Mouse (Mus musculus) liver, embryonic 16.5 days (tissue): ENCODE measurements around the gene Uhrf1. TPM values are rescaled to one million over a fixed set of nuclear protein-coding genes. Genes with fewer than 3 reads are reported as not detected.

Source experiments
- ATAC-seq: fragments of 200-750 bp; cut with Nextera tagmentation; 2 replicates; pipeline ENCODE4 v1.8.0; 2017; ENCODE audit warnings: low read depth, mild to moderate bottlenecking, moderate number of reproducible peaks, moderate library complexity
- H3K27ac ChIP-seq: fragments of 300-500 bp; sonication (generic); 2 replicates; pipeline ENCODE4 v1.5.1; 2014; ENCODE audit warnings: mild to moderate bottlenecking, low read length
- H3K27me3 ChIP-seq: fragments of 300-500 bp; sonication (generic); 2 replicates; pipeline ENCODE4 v1.6.1; 2014; ENCODE audit warnings: low read depth, low read length, mixed read lengths; ENCODE audit not compliant: control insufficient read depth, insufficient read depth
- H3K36me3 ChIP-seq: fragments of 300-500 bp; sonication (generic); 2 replicates; pipeline ENCODE4 v1.6.1; 2014; ENCODE audit warnings: mild to moderate bottlenecking; ENCODE audit not compliant: control insufficient read depth, insufficient read depth
- H3K4me1 ChIP-seq: fragments of 300-500 bp; sonication (generic); 2 replicates; pipeline ENCODE4 v1.6.1; 2014; ENCODE audit warnings: low read depth, low read length, mixed read lengths; ENCODE audit not compliant: control insufficient read depth
- H3K4me2 ChIP-seq: fragments of 300-500 bp; sonication (generic); 2 replicates; pipeline ENCODE4 v1.6.1; 2014; ENCODE audit warnings: low read depth, low read length, mixed read lengths
- H3K4me3 ChIP-seq: fragments of 300-500 bp; sonication (generic); 2 replicates; pipeline ENCODE4 v1.5.1; 2014; ENCODE audit warnings: low read depth, mild to moderate bottlenecking, low read length
- H3K9ac ChIP-seq: fragments of 300-500 bp; sonication (generic); 2 replicates; pipeline ENCODE4 v1.6.1; 2014; ENCODE audit warnings: low read depth, low read length
- H3K9me3 ChIP-seq: fragments of 300-500 bp; sonication (generic); replicated peaks from 2 replicates; pipeline ENCODE4 v1.6.1; 2016; ENCODE audit warnings: low read length; ENCODE audit not compliant: control insufficient read depth
- WGBS: fragments of 180-500 bp; shearing (Covaris S2); extraction: QIAGEN DNeasy Blood & Tissue Kit; methylation state at CpG from one replicate; pipeline ENCODE4 v1.1.7; 2014; ENCODE audit not compliant: insufficient replicate concordance; 5-methylcytosine and 5-hydroxymethylcytosine counted together
- polyA plus RNA-seq: library from polyadenylated mRNA; unstranded; fragments of >200 nt; fragmentation: Nextera tagmentation; extraction: Ambion mirVana; gene quantifications from 2 replicates; pipeline ENCODE4 v1.2.1, GENCODE M21; 2015

Gene Uhrf1
- polyA plus RNA-seq, 1 experiment from 2014 or later, result 86.0 TPM

GRCm38 (mm10) chr17:56324419-56324818 is 21.3 kb downstream of the Uhrf1 start:
- Histone ChIP-seq H3K27ac (peak overlapping the region; percentile 85; the same call in 1 of the 2 replicates), H3K4me2 (peak overlapping the region; percentile 82; the same call in 1 of the 2 replicates), H3K9ac (no peak overlapping the region), H3K9me3 (no peaks in the 10 kb centered on the region), H3K27me3 (no peaks in the 10 kb centered on the region), H3K4me3 (no peak overlapping the region), H3K36me3 (peaks cover 26% of the 10 kb centered on the region), H3K4me1 (peaks cover 36% of the 10 kb centered on the region)
- WGBS, result 53% methylated on average over 3 of the region's 3 CpGs
- no peak for ATAC-seq

- under 1% methylated on average over 56 of the region's 57 CpGs for WGBS
Observed at GRCm38 (mm10) chr17:56325450-56326152, 22.5 kb downstream of the Uhrf1 start, which contains the start of gene Kdm4b. Kdm4b (plus strand) TSS chr17:56326062.

GRCm38 (mm10) chr17:56326153-56327147 is 23.3 kb downstream of the Uhrf1 start:
- H3K9me3 ChIP-seq, result no peaks in the 10 kb centered on the region
- peak overlapping the region; percentile 96 for H3K27ac ChIP-seq
- H3K36me3 ChIP-seq, result peaks cover 8% of the 10 kb centered on the region
- ATAC-seq, result peak; percentile 38
- H3K9ac ChIP-seq, result peak overlapping the region; percentile 91
- H3K4me1 ChIP-seq, result peaks cover 36% of the 10 kb centered on the region
- peak overlapping the region; percentile 99 for H3K4me2 ChIP-seq
- no peaks in the 10 kb centered on the region for H3K27me3 ChIP-seq
- 4% methylated on average over 62 of the region's 67 CpGs for WGBS
- H3K4me3 ChIP-seq, result peak overlapping the region; percentile 80

More at GRCm38 (mm10) chr17:56325450-56326152, 22.5 kb downstream of the Uhrf1 start, which contains the start of gene Kdm4b:
- Histone ChIP-seq H3K9me3 (no peaks in the 10 kb centered on the region), H3K4me2 (peak within 1 kb of the TSS; percentile 99), H3K27me3 (no peaks in the 10 kb centered on the region), H3K36me3 (peaks cover 14% of the 10 kb centered on the region), H3K4me1 (peaks cover 36% of the 10 kb centered on the region), H3K9ac (peak within 1 kb of the TSS; percentile 91), H3K4me3 (peak within 1 kb of the TSS; percentile 80), H3K27ac (peak within 1 kb of the TSS; percentile 96)
- peak; percentile 95 for ATAC-seq

- Histone ChIP-seq H3K4me1 (peaks cover 39% of the 10 kb centered on the region), H3K9me3 (no peaks in the 10 kb centered on the region), H3K27ac (peak overlapping the region; percentile 38; the same call in 1 of the 2 replicates), H3K36me3 (no peaks in the 10 kb centered on the region), H3K4me2 (no peak overlapping the region), H3K4me3 (no peak overlapping the region), H3K27me3 (no peaks in the 10 kb centered on the region), H3K9ac (no peak overlapping the region)
- no peak for ATAC-seq
Observed at GRCm38 (mm10) chr17:56329267-56329666, 26.1 kb downstream of the Uhrf1 start.

GRCm38 (mm10) chr17:56330345-56330744 is 27.2 kb downstream of the Uhrf1 start:
- H3K4me1 ChIP-seq, result peaks cover 28% of the 10 kb centered on the region
- no peak overlapping the region for H3K4me3 ChIP-seq
- 67% methylated on average over 3 of the region's 3 CpGs for WGBS
- ATAC-seq, result no peak
- H3K9ac ChIP-seq, result no peak overlapping the region
- no peak overlapping the region for H3K4me2 ChIP-seq
- no peak overlapping the region for H3K27ac ChIP-seq
- H3K27me3 ChIP-seq, result no peaks in the 10 kb centered on the region
- no peaks in the 10 kb centered on the region for H3K36me3 ChIP-seq
- H3K9me3 ChIP-seq, result no peaks in the 10 kb centered on the region

- H3K27me3 ChIP-seq, result no peaks in the 10 kb centered on the region
- H3K4me3 ChIP-seq, result no peak overlapping the region
- ATAC-seq, result no peak
- H3K36me3 ChIP-seq, result no peaks in the 10 kb centered on the region
- no peak overlapping the region for H3K9ac ChIP-seq
- no peak overlapping the region for H3K4me2 ChIP-seq
- no peak overlapping the region for H3K27ac ChIP-seq
- peaks cover 27% of the 10 kb centered on the region for H3K4me1 ChIP-seq
- no peaks in the 10 kb centered on the region for H3K9me3 ChIP-seq
Observed at GRCm38 (mm10) chr17:56331256-56331655, 28.1 kb downstream of the Uhrf1 start.

- Histone ChIP-seq H3K4me1 (peaks cover 10% of the 10 kb centered on the region), H3K9ac (no peak overlapping the region), H3K27me3 (no peaks in the 10 kb centered on the region), H3K36me3 (no peaks in the 10 kb centered on the region), H3K9me3 (no peaks in the 10 kb centered on the region), H3K4me2 (no peak overlapping the region), H3K27ac (no peak overlapping the region), H3K4me3 (no peak overlapping the region)
- WGBS, result 59% methylated on average over 8 of the region's 8 CpGs
- no peak for ATAC-seq
Observed at GRCm38 (mm10) chr17:56332987-56333386, 29.9 kb downstream of the Uhrf1 start.

- H3K9me3 ChIP-seq, result no peaks in the 10 kb centered on the region
- no peak overlapping the region for H3K9ac ChIP-seq
- 24% methylated on average over 4 of the region's 4 CpGs for WGBS
- peak; percentile 7; the same call in 1 of the 2 replicates for ATAC-seq
- H3K4me3 ChIP-seq, result no peak overlapping the region
- no peak overlapping the region for H3K27ac ChIP-seq
- no peak overlapping the region for H3K4me2 ChIP-seq
- no peaks in the 10 kb centered on the region for H3K27me3 ChIP-seq
- 0 out of 2 replicates have a peak, but pooled peaks cover 3% of the 10 kb centered on the region for H3K4me1 ChIP-seq
- no peaks in the 10 kb centered on the region for H3K36me3 ChIP-seq
Observed at GRCm38 (mm10) chr17:56337190-56337589, 34.1 kb downstream of the Uhrf1 start.
